Mouse (Mus musculus) kidney, adult 11 months (tissue): ENCODE data around the gene Clk1.
A peak's percentile ranks its signal among the peaks of the same experiment; 100 is the strongest.
"Not testable (repeated sequence)": the region's sequence is repeated elsewhere in the genome, so short reads cannot be mapped to it uniquely, and the experiment has no call there.

Source experiments
- DNase-seq: peaks from one replicate; pipeline ENCODE4 v3.0.0; 2022

Gene Clk1

GRCm38 (mm10) chr1:58403745-58404144 is 20.1 kb downstream of the Clk1 start:
- no peak for DNase-seq

- DNase-seq, result no peak
Measured at GRCm38 (mm10) chr1:58401396-58401795, 22.5 kb downstream of the Clk1 start.

GRCm38 (mm10) chr1:58397731-58398130 is 26.1 kb downstream of the Clk1 start:
- no peak for DNase-seq

GRCm38 (mm10) chr1:58396179-58396578 is 27.7 kb downstream of the Clk1 start:
- DNase-seq, result no peak

GRCm38 (mm10) chr1:58395341-58395740 is 28.5 kb downstream of the Clk1 start:
- DNase-seq, result no peak

- DNase-seq, result peak; percentile 51
Measured at GRCm38 (mm10) chr1:58393284-58394195, 30.3 kb downstream of the Clk1 start.

- DNase-seq, result peak; percentile 88
Measured at GRCm38 (mm10) chr1:58392652-58393283, 31.1 kb downstream of the Clk1 start, which contains the start of gene Bzw1. TSS of gene Bzw1 (plus strand) at chr1:58392898.

GRCm38 (mm10) chr1:58392268-58392651 is 31.6 kb downstream of the Clk1 start:
- DNase-seq, result no peak

GRCm38 (mm10) chr1:58391421-58392267 is 32.2 kb downstream of the Clk1 start:
- DNase-seq, result no peak

GRCm38 (mm10) chr1:58382586-58383281 is 41.1 kb downstream of the Clk1 start:
- DNase-seq, result peak; percentile 54

GRCm38 (mm10) chr1:58375574-58376147 is 48.2 kb downstream of the Clk1 start:
- no peak for DNase-seq

GRCm38 (mm10) chr1:58374266-58374665 is 49.6 kb downstream of the Clk1 start:
- not testable (repeated sequence) for DNase-seq

GRCm38 (mm10) chr1:58369716-58370115 is 54.1 kb downstream of the Clk1 start:
- no peak for DNase-seq

- no peak for DNase-seq
Measured at GRCm38 (mm10) chr1:58366737-58367471, 57.0 kb downstream of the Clk1 start.

GRCm38 (mm10) chr1:58365829-58366228 is 58.0 kb downstream of the Clk1 start:
- DNase-seq, result no peak

- peak; percentile 33 for DNase-seq
Measured at GRCm38 (mm10) chr1:58364551-58364950, 59.3 kb downstream of the Clk1 start.

- no peak for DNase-seq
Measured at GRCm38 (mm10) chr1:58362296-58362695, 61.6 kb downstream of the Clk1 start.
